Mouse (Mus musculus) left cerebral cortex, postnatal 10 days (tissue): Measurements from ENCODE around the gene Rcor3. TPM values are rescaled to one million over a fixed set of nuclear protein-coding genes. Genes with fewer than 3 reads are reported as not detected.
A peak's percentile ranks its signal among the peaks of the same experiment; 100 is the strongest.

Source experiments
- DNase-seq, 2 experiments: peaks; one replicate each; pipeline ENCODE4 v3.0.0; 2021 to 2022; ENCODE audit warnings: low spot score in 2 of 2, mixed read lengths in 1 of 2; ENCODE audit errors: extremely low spot score in 1 of 2
- intact Hi-C: fragments of 180-260 bp; cut with DNase I; formaldehyde crosslinking; loops from one replicate; pipeline ENCODE4 v1.15.1; 2025
- total RNA-seq, 2 experiments: library from RNA; stranded (reverse); gene quantifications; 2 replicates each; pipeline ENCODE4 v1.2.3; 2021

Gene Rcor3
- total RNA-seq, 2 experiments from 2014 or later, result 47.7 to 49.8 TPM

GRCm38 (mm10) chr1:192076796-192077535 is 60.9 kb downstream of the Rcor3 start:
- intact Hi-C loops, result no loop called here
- DNase-seq, result peak in 1 of 2 experiments; percentile 59

GRCm38 (mm10) chr1:192076101-192076500 is 61.8 kb downstream of the Rcor3 start:
- DNase-seq, result no peak
- intact Hi-C loops, result no loop called here

GRCm38 (mm10) chr1:192074824-192075223 is 63.0 kb downstream of the Rcor3 start:
- no peak for DNase-seq
- intact Hi-C loops, result no loop called here

- DNase-seq, result no peak
- intact Hi-C loops, result no loop called here
These were observed 65.4 kb downstream of the Rcor3 start for GRCm38 (mm10) chr1:192072426-192072825.

GRCm38 (mm10) chr1:192070618-192071051 is 67.2 kb downstream of the Rcor3 start:
- DNase-seq, result no peak
- intact Hi-C loops, result no loop called here

- DNase-seq, result peak in 1 of 2 experiments; percentile 59
- intact Hi-C loops, result no loop called here
These were observed 67.8 kb downstream of the Rcor3 start for GRCm38 (mm10) chr1:192069971-192070591.

- intact Hi-C loops, result no loop called here
- DNase-seq, result no peak
These were observed 69.7 kb downstream of the Rcor3 start for GRCm38 (mm10) chr1:192068188-192068587.

GRCm38 (mm10) chr1:192066956-192067355 is 70.9 kb downstream of the Rcor3 start:
- intact Hi-C loops, result no loop called here

GRCm38 (mm10) chr1:192063209-192063946 is 74.5 kb downstream of the Rcor3 start:
- no peak for DNase-seq
- intact Hi-C loops, result no loop called here

More at GRCm38 (mm10) chr1:192066956-192067355, 70.9 kb downstream of the Rcor3 start:
- no peak for DNase-seq

- no peak for DNase-seq
- intact Hi-C loops, result no loop called here
These were observed 75.2 kb downstream of the Rcor3 start for GRCm38 (mm10) chr1:192062682-192063081.

GRCm38 (mm10) chr1:192061666-192062306 is 76.1 kb downstream of the Rcor3 start:
- peak; percentile 46 to 70 for DNase-seq
- intact Hi-C loops, result no loop called here

GRCm38 (mm10) chr1:192058911-192059310 is 79.0 kb downstream of the Rcor3 start:
- DNase-seq, result no peak
- intact Hi-C loops, result no loop called here

- no peak for DNase-seq
These were observed 84.1 kb downstream of the Rcor3 start for GRCm38 (mm10) chr1:192053726-192054125.

GRCm38 (mm10) chr1:192052986-192053385 is 84.9 kb downstream of the Rcor3 start:
- DNase-seq, result no peak
- intact Hi-C loops, result no loop called here

More at GRCm38 (mm10) chr1:192053726-192054125, 84.1 kb downstream of the Rcor3 start:
- intact Hi-C loops, result no loop called here

GRCm38 (mm10) chr1:192052461-192052860 is 85.4 kb downstream of the Rcor3 start:
- DNase-seq, result no peak
- intact Hi-C loops, result no loop called here
